8 mouse cellular contexts compared by ENCODE assay signal in genomic region chr7:19573776-19574140, GRCm38 (mm10). TPM values are rescaled to one million over a fixed set of nuclear protein-coding genes. Genes with fewer than 3 reads are reported as not detected.
DNase-seq lines count a peak whose midpoint lies in the region; ATAC-seq and TF ChIP-seq lines count a peak whose summit lies in the region.

No protein-coding gene starts in this region.

- DNase-seq in kidney, adult 2 months, result no peak
- no peak for DNase-seq in kidney, adult 9 months
- peak; percentile 61 for DNase-seq in WW6 (ENCODE audit: low read depth, low spot score)
- DNase-seq in hindbrain, embryonic 11.5 days (ENCODE audit: low spot score), result no peak
- no peak for DNase-seq in adrenal gland, postnatal 4 days (ENCODE audit: low spot score in 2 of 2)
- DNase-seq in frontal cortex, adult 2 months (ENCODE audit: extremely low spot score in 1 of 2, low spot score in 1 of 2), result no peak

- H3K9ac ChIP-seq in hindbrain, embryonic 11.5 days (ENCODE audit: low read depth, low read length), result peak overlapping the region; percentile 83
- H3K9ac ChIP-seq in midbrain, embryonic 12.5 days (replicated peaks), result peak overlapping the region; percentile 71

- peaks cover 25% of the 10 kb centered on the region for H3K4me1 ChIP-seq in kidney, adult 2 months (ENCODE audit: control insufficient read depth, insufficient read depth, low read length)
- H3K4me1 ChIP-seq in hindbrain, embryonic 11.5 days (replicated peaks; ENCODE audit: control insufficient read depth, insufficient read depth, low read length), result peaks cover 14% of the 10 kb centered on the region; the same call in 1 of the 2 replicates
- H3K4me1 ChIP-seq in midbrain, embryonic 12.5 days, result peaks cover 35% of the 10 kb centered on the region

- ATAC-seq in hindbrain, embryonic 11.5 days (ENCODE audit: low FRiP score), result no peak; the same call in 1 of the 2 replicates
- no peak for ATAC-seq in midbrain, embryonic 12.5 days (ENCODE audit: low FRiP score, low read depth)
- no peak for ATAC-seq in monocyte, adult 5-6 weeks (replicated peaks; ENCODE audit: insufficient number of reproducible peaks, low FRiP score, low TSS enrichment, poor library complexity, severe bottlenecking)

- H3K4me2 ChIP-seq in hindbrain, embryonic 11.5 days (replicated peaks; ENCODE audit: low read depth, low read length), result peak overlapping the region; percentile 76
- H3K4me2 ChIP-seq in midbrain, embryonic 12.5 days (replicated peaks), result peak overlapping the region; percentile 82

- H3K9me3 ChIP-seq in hindbrain, embryonic 11.5 days (ENCODE audit: control insufficient read depth, low read length), result no peaks in the 10 kb centered on the region
- no peaks in the 10 kb centered on the region for H3K9me3 ChIP-seq in midbrain, embryonic 12.5 days

- no peak for TF ChIP-seq POLR2A in kidney, adult 2 months (IDR thresholded peaks at IDR 0.05; ENCODE audit: low read depth, low read length)

- no peaks in the 10 kb centered on the region; the same call in 1 of the 2 replicates for H3K36me3 ChIP-seq in kidney, adult 2 months (ENCODE audit: control insufficient read depth, insufficient read depth, low read length)
- H3K36me3 ChIP-seq in hindbrain, embryonic 11.5 days (ENCODE audit: control insufficient read depth, insufficient read depth, low read length), result peaks cover 2% of the 10 kb centered on the region; the same call in 1 of the 2 replicates
- peaks cover 18% of the 10 kb centered on the region for H3K36me3 ChIP-seq in midbrain, embryonic 12.5 days

- WGBS in kidney, adult 2 months, result 20% methylated on average over 16 of the region's 16 CpGs
- WGBS in hindbrain, embryonic 11.5 days, result 26% methylated on average over 16 of the region's 16 CpGs
- 27% methylated on average over 16 of the region's 16 CpGs for WGBS in midbrain, embryonic 12.5 days

- no peak for TF ChIP-seq CTCF in kidney, adult 2 months (conservative IDR thresholded peaks at IDR 0.05; ENCODE audit: insufficient read depth, insufficient read length, low read depth, low read length)

- peak overlapping the region; percentile 92 for H3K4me3 ChIP-seq in kidney, adult 2 months (ENCODE audit: insufficient read depth, low read depth, low read length)
- peak overlapping the region; percentile 68 for H3K4me3 ChIP-seq in hindbrain, embryonic 11.5 days (ENCODE audit: low read depth, low read length)
- H3K4me3 ChIP-seq in midbrain, embryonic 12.5 days, result peak overlapping the region; percentile 81

- H3K27ac ChIP-seq in kidney, adult 2 months (ENCODE audit: insufficient read depth, low read depth, low read length), result peak overlapping the region; percentile 93
- H3K27ac ChIP-seq in hindbrain, embryonic 11.5 days (ENCODE audit: low read depth, low read length), result no peak overlapping the region
- 0 out of 2 replicates have a peak overlapping the region, but pooled peaks have one; percentile 73 for H3K27ac ChIP-seq in midbrain, embryonic 12.5 days (replicated peaks)

- H3K27me3 ChIP-seq in kidney, adult 2 months (replicated peaks; ENCODE audit: control insufficient read depth, insufficient read depth, low read length), result no peaks in the 10 kb centered on the region
- peaks cover 32% of the 10 kb centered on the region for H3K27me3 ChIP-seq in hindbrain, embryonic 11.5 days (ENCODE audit: control insufficient read depth, insufficient read depth, low read length)
- peaks cover 43% of the 10 kb centered on the region for H3K27me3 ChIP-seq in midbrain, embryonic 12.5 days

RNA-seq across cellular contexts. Expression of gene Zfp296, which starts 3.3 kb away (rescaled TPM):
- polyA plus RNA-seq in kidney, adult 2 months (2012; rRNA removed), result 2.7 and 3.3 TPM in 2 replicates
- polyA plus RNA-seq in hindbrain, embryonic 11.5 days (2014; fragmentation: Nextera tagmentation; extraction: Ambion mirVana), result 0.22 and 0.38 TPM in 2 replicates
- polyA plus RNA-seq in midbrain, embryonic 12.5 days (2016; fragmentation: Nextera tagmentation; extraction: Ambion mirVana), result 0.14 and 0.27 TPM in 2 replicates
- 4.2 to 8.9 TPM (median 5.1 TPM) in 3 replicates for total RNA-seq in monocyte, adult 5-6 weeks (2017)
- total RNA-seq in adrenal gland, postnatal 4 days (2021), result under 1 TPM; 0.25 to 0.39 TPM
- polyA plus RNA-seq in frontal cortex, adult 2 months (2012; rRNA removed), result 2.0 and 2.9 TPM in 2 replicates

RNA-seq across cellular contexts. Expression of gene Gemin7, which starts 3.6 kb away (rescaled TPM):
- 143 and 149 TPM in 2 replicates for polyA plus RNA-seq in kidney, adult 2 months (2012; rRNA removed)
- polyA plus RNA-seq in hindbrain, embryonic 11.5 days (2014; fragmentation: Nextera tagmentation; extraction: Ambion mirVana), result 161 and 173 TPM in 2 replicates
- polyA plus RNA-seq in midbrain, embryonic 12.5 days (2016; fragmentation: Nextera tagmentation; extraction: Ambion mirVana), result 129 and 132 TPM in 2 replicates
- 52.9 to 68.5 TPM (median 62.3 TPM) in 3 replicates for total RNA-seq in monocyte, adult 5-6 weeks (2017)
- total RNA-seq in adrenal gland, postnatal 4 days (2021), result 10 to 100 TPM; 67.0 to 68.8 TPM
- 47.9 and 49.9 TPM in 2 replicates for polyA plus RNA-seq in frontal cortex, adult 2 months (2012; rRNA removed)

RNA-seq across cellular contexts. Expression of gene Ppp1r37, which starts 10.9 kb away (rescaled TPM):
- polyA plus RNA-seq in kidney, adult 2 months (2012; rRNA removed), result 87.0 and 92.0 TPM in 2 replicates
- polyA plus RNA-seq in hindbrain, embryonic 11.5 days (2014; fragmentation: Nextera tagmentation; extraction: Ambion mirVana), result 4.2 and 5.8 TPM in 2 replicates
- 37.2 and 38.8 TPM in 2 replicates for polyA plus RNA-seq in midbrain, embryonic 12.5 days (2016; fragmentation: Nextera tagmentation; extraction: Ambion mirVana)
- total RNA-seq in monocyte, adult 5-6 weeks (2017), result 8.9 to 26.0 TPM (median 18.8 TPM) in 3 replicates
- 10 to 100 TPM; 66.7 to 67.1 TPM for total RNA-seq in adrenal gland, postnatal 4 days (2021)
- polyA plus RNA-seq in frontal cortex, adult 2 months (2012; rRNA removed), result 131 and 146 TPM in 2 replicates

RNA-seq across cellular contexts. Expression of gene Clasrp, which starts 30.5 kb away (rescaled TPM):
- 29.0 and 54.8 TPM in 2 replicates for polyA plus RNA-seq in kidney, adult 2 months (2012; rRNA removed)
- polyA plus RNA-seq in hindbrain, embryonic 11.5 days (2014; fragmentation: Nextera tagmentation; extraction: Ambion mirVana), result 49.8 and 50.5 TPM in 2 replicates
- polyA plus RNA-seq in midbrain, embryonic 12.5 days (2016; fragmentation: Nextera tagmentation; extraction: Ambion mirVana), result 71.7 and 74.3 TPM in 2 replicates
- total RNA-seq in monocyte, adult 5-6 weeks (2017), result 43.4 to 59.5 TPM (median 53.5 TPM) in 3 replicates
- total RNA-seq in adrenal gland, postnatal 4 days (2021), result 10 to 100 TPM; 74.3 to 79.6 TPM
- 152 and 164 TPM in 2 replicates for polyA plus RNA-seq in frontal cortex, adult 2 months (2012; rRNA removed)

RNA-seq across cellular contexts. Expression of gene Relb, which starts 55.5 kb away (rescaled TPM):
- 10.4 and 13.3 TPM in 2 replicates for polyA plus RNA-seq in kidney, adult 2 months (2012; rRNA removed)
- 3.7 and 3.9 TPM in 2 replicates for polyA plus RNA-seq in hindbrain, embryonic 11.5 days (2014; fragmentation: Nextera tagmentation; extraction: Ambion mirVana)
- polyA plus RNA-seq in midbrain, embryonic 12.5 days (2016; fragmentation: Nextera tagmentation; extraction: Ambion mirVana), result 4.2 and 4.9 TPM in 2 replicates
- total RNA-seq in monocyte, adult 5-6 weeks (2017), result 26.3 to 29.9 TPM (median 27.3 TPM) in 3 replicates
- total RNA-seq in adrenal gland, postnatal 4 days (2021), result 10 to 100 TPM; 22.3 to 23.8 TPM
- polyA plus RNA-seq in frontal cortex, adult 2 months (2012; rRNA removed), result 6.1 and 6.5 TPM in 2 replicates
